Mouse (Mus musculus) left cerebral cortex, adult 11 months (tissue): ENCODE data around the gene Tmem88.

Experiments
- DNase-seq: peaks from one replicate; pipeline ENCODE4 v3.0.0; 2022; ENCODE audit warnings: low spot score

Gene Tmem88

DNA sequence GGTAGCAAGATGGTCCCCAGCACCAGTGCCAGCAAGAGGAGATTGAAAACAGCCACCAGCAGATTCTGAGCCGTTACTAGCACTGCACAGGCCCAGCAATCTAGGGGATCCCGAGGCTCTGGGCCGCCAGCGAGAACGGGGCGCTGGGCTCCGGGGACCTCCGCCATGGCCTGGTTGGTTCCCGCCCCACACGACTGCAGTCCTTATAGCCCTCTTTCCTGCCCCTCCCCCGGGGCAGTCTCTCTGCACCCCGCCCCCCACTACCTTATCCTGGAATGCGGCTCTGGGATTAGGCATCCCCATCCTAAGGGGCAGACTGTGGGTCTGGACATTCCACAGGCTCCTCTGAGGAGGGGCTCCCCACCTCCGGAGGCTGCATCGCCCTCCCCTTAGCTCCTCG is at the start of gene Tmem88:
TSS of gene Tmem88 (minus strand) at position 176 of the 400 bp plus-strand sequence.
- DNase-seq, result no peak

DNA sequence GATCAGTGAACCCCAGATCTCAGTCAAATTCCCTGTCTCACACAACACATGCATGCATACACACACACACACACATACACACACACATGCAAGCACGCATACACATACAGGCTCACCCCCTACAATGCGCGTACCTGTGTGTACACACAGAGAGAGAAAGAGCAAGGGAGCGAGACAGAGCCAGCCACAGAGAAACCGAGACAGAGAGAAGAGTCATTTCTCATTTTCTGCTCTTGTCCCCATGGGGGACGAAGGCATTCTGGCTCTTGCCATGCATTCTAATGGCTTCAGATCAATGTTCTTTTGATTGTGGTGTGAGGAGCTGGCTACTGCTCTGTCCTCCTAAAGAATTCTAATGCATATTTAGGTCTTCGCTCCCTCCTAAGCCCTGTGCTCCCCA is 49.3 kb upstream of the Tmem88 start:
- DNase-seq, result no peak

DNA sequence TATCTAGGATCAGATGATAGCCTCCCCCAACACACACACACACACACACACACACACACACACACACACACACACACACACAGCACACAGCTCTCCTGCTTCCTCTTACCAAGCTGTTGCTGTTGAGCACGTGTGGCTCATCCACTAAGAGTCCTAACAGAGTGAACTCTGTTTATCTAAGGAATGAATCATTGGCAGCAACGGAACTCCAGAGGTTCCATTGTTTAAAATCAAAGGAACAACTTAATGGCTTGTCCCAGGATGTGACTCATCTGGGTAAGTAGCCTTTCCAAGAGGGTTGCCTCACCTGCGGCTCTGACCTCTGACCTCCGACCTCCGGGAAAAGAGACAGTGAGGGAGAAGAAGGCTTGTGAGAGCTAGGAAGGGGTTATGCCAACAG is 45.3 kb upstream of the Tmem88 start:
- no peak for DNase-seq

DNA sequence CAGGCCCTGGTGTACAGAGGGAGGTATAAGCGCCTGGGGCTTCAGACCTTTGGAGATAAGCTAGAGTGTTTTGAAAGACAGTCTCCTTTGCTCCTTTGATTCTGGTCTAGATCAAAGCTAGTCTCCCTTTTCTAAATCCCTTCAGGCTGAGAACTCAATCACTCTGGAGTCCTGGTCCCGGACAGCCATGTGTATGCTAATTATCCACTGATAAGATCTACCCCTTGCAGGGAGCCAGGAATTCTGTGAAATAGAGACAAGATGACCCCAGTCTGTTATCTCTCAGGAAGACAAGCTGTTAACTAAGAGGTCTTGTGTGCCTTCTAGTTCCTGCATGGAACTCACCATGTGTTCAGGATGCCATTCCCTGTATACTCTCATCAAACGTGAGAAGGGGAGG is 39.3 kb upstream of the Tmem88 start:
- no peak for DNase-seq

DNA sequence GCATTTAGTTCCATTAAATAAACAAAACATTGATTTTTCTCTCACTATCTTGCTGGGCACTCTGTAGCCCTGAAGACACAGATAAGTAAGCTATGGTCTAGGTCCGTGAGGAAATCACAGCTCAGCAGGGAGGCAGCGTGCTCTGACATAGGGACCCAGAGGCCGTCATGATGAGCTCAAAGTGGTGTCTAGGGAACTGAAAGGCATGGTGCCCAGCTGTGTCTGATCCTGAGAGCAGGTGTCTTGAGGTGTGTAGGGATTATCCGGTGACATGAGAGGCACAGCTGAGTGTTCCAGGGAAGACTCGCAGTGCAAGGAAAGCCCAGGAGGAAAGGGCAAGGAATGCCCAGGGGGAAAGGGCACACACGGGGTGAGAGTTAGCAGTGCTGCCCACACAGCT is 35.2 kb upstream of the Tmem88 start:
- no peak for DNase-seq

DNA sequence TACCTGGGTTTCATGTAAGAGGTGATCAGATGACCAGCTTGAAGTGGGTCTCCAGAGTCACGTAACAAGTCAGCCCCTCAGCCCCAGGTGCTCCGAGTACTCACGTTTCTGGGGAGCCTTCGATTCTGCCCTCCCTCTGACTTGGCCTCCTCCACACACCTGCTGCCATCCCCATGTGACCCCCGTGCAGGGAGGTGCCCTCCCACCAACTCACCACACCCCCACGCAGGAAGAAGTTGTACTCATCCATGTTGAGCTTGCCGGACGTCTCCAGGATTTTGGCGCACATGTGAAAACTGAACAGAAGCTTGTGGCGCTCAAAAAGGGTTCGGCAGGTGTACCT is 34.6 kb upstream of the Tmem88 start:
- no peak for DNase-seq

DNA sequence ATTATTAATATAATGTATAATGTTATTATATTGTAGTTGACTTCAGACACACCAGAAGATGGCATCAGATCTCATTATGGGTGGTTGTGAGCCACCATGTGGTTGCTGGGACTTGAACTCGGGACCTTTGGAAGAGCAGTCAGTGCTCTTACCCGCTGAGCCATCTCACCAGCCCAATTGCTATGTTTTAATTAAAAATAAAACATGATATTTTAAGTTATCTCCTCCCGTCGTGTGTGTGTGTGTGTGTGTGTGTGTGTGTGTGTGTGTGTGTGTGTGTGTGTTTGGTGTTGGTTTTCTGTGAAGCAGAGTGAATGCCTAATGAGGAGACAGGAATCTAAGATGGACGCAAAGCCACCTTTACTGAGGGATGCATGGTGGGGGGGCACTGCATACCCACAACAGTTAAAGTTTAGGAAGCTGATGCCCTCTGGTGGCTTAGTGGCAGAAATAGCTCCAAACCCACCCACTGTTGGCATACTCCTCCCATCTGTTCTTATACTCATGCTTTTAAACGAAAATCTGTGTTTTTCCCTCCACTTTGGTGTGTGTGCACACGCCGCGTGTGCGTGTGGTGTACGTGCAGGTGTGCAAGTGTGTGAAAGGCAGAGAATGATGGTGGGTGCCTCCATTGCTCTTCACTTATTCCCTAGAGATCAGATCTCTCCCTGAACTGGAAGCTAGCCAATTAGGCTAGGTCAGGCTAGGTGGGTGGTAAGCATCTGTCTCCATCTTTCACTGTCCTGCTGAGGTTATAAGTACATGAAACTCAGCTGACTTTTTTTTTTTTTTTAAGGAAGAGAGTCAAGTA is 34.0 kb upstream of the Tmem88 start:
- DNase-seq, result no peak

DNA sequence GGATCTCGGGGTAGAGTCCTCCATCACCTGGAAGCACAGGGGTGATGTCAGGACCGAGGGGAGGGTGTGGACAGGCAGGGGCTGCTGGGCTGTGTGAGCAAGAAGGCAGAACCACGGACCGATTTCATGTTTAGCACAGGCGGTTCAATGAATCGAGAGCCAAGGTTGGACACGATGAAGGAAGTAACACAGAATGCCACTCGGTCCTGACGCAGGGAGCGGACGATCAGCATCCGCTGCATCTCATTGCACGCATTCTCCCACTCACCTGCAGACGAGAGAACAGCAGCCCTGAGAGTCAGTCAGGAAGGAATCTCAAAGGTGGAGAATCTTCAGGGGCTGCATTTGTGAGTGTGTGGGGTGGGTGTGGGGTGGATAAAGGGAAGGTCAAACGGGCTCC is 32.6 kb upstream of the Tmem88 start:
- no peak for DNase-seq

DNA sequence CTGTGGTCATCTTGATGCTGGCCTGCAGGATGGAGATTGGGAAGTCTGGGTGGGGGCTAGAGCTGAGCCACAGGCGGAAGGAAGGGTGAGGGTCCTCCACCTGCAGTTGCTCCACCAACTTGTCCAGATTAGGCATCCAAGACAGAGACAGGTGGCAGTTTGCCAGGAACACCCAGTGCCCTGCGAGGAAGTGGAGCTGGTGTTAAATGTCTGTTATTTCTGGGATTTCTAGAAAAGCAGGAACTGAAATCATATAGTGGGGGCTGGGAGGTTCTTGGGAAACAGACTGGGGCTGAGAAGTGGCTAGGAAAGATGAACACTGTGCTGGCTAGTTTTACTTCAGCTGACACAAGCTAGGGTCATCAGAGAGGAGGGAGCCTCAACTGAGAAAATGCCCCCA is 31.3 kb upstream of the Tmem88 start:
- DNase-seq, result no peak

DNA sequence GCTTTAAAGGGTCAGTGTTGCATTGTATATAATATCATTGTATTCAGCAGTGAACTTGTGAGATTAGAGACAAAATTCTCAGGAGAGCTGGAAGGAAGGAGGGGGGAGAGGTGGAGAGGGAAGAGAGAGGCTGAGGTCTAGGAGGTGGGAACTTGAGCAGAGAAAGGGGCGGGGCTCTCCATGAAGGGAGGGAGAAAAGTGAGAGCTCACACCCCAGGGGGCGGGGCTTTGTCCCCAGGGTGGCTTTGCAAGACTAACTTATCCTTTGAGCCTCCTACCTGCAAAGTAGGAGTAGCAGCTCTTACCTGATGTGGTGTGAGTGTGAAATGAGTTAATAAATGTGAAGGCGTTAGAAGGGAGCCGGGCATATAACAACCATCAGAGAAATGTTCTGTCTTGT is 30.7 kb upstream of the Tmem88 start:
- no peak for DNase-seq

DNA sequence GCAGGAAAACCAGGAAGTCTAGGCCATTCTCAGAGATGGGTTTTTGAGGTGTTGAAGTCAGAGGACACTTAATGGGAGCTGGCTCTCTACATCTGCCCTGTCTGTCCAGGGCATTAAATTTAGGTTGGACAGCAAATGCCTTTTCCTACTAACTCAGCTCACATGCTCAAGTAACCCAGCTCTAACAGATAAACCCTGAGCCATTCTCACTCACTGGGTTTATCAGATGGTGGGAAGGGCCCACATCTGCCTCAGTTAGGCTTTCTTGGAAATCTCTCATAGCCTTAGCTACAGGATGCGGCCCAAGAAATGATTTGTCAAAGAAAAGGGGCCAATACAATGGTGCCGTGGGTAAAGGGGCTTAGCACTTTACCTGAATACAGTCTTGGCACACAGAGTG is 28.2 kb upstream of the Tmem88 start:
- no peak for DNase-seq

DNA sequence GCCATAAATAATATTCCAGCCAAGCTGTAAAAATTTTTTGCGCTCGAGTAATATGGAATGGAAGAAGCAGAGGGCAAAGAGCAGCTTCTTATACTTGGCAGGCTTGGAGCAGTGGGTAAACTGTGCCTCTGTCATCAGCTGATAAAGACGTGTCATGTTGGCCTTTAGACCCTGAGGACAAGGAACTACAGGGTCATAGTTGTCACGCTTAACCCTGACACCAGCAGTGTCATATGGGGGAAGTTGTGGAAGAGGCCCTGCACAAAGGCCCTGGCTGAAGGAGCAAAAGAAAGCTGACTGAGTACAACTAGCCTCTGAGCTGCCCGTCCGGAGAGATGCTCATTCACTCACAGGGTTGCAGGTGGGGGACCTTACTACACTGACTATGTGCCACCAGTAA is 25.9 kb upstream of the Tmem88 start:
- no peak for DNase-seq

DNA sequence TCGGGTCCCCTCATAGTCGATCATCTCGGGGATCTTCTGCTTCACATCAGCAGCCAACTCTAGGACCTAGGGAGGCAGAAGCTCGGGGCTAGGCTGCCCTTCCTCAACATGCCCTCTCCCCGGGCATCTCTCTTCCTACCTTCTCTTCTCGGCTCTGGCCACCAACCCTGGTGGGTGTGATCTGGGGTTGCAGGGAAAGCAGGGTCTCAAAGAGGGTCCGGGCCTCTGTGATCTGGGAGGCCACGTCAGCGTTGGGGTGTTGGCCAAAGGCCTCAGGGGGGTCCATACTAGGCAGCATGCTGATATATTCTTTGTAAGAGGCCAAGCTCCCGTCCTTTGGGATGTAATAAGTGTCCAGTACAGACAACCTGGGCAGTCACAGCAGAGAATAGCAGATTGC is 24.8 kb upstream of the Tmem88 start:
- no peak for DNase-seq

DNA sequence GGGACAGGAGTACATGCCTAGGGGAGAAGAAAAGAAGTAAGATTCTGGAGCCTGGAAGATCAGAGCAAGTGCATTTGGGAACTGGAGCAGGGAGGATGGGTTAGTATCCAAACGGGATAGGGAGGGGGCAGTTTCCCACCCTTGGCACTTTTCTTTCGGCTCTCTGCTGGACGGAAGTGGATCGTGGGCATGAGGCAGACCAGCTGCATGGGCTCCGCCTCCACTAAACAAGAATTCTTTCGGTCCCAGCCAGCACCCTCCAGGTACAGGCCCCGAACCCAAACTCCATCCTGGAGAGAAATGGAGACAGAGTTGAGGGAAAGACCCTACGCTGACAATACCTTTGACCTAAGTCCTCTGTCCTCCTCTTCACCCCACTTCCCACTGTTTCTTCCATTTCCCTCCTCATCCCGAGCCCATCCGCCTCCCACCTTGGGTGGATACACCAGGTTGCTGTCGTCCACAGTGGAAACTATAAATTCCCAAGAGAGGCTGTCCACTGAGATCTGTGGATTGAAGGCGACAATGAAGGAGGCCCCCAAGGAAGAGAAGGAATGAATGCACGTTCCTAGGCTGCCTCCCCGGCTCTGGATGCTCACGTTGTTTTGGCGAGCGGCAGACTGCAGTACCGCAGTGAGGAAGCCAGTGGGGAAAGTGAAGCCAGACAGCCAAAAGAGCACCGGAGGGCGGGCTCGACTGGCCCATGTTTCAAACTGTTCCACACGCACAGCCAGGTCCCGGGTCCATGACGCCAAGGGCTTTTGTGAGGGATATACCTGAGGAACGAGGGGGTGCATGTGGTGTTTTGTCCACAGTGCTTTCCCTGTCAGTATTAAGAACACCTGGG is 23.3 kb upstream of the Tmem88 start:
- no peak for DNase-seq

DNA sequence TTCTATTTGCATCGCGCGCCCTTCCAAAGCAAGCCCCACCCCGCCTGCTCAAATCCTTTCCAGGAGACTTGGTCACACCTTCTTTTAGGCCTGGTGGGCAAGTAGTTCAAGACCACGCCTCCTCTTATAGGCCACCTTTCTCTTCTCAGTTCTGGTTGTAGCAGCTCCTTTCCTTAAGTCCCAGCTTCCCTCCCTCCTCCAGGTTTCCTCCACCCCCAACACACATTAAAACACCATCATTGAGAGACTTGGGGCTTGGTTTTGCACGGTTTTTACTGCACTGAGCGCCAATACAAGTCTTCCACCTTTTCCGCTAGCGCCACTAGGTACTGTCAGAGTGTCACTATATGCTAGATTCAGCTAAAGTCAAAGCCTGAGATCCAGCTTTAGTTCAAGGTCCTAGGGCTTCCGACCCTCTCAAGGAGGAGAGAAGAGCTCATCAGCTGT is 22.5 kb upstream of the Tmem88 start:
- no peak for DNase-seq

DNA sequence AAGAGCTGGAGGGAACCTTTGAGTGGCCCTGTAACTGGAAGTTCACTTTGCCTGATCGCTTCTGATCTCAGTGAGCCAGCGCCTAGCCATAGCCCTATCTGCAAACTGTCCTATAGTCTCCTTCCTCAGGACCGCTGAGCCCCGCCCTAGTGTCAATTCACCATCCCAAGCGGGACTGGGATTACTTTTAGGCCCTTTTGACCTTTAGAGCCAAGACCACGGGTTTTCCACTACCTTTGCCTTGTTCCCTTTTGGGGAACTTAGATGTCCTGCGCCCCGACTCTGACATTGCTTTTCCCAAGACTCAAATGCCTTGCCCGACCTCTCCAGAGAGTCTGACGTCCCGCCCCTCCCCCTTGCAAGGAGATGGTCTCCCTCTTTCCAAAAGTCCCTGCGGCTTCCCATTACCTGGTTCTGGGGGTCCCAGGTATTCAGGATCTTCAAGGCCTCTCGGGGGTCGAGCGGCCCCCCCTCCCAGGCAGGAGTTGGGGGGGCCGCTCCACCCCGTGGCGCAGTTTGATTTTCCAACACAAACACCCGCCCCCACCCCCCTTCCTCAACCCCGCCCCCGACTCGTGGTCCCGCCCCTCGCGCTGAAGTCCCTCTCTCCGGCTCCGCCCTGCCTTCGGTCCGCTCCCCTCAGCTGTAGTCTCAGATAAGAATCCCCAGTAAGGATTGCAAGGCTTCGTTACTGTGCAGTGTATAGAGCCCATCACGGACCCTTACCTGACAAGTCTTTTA is 21.9 kb upstream of the Tmem88 start:
- no peak for DNase-seq

DNA sequence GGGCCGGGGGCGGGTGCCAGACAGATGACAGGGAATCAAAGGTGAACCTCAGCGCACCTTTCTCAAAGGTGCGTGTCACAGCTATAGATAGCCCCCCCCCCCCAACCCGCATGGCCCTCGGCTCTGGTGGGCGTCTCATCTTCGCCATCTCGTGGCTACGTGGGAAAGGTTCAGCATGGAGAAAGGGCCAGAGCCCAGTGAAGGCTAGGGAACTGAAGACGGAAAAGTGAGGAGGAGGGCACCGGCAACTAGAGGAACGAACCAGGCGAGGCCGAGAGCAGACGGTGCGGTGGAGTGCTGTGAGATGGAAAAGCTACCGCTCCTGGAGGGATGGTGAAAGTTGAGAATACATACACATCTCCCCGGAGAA is 21.4 kb upstream of the Tmem88 start:
- DNase-seq, result no peak

DNA sequence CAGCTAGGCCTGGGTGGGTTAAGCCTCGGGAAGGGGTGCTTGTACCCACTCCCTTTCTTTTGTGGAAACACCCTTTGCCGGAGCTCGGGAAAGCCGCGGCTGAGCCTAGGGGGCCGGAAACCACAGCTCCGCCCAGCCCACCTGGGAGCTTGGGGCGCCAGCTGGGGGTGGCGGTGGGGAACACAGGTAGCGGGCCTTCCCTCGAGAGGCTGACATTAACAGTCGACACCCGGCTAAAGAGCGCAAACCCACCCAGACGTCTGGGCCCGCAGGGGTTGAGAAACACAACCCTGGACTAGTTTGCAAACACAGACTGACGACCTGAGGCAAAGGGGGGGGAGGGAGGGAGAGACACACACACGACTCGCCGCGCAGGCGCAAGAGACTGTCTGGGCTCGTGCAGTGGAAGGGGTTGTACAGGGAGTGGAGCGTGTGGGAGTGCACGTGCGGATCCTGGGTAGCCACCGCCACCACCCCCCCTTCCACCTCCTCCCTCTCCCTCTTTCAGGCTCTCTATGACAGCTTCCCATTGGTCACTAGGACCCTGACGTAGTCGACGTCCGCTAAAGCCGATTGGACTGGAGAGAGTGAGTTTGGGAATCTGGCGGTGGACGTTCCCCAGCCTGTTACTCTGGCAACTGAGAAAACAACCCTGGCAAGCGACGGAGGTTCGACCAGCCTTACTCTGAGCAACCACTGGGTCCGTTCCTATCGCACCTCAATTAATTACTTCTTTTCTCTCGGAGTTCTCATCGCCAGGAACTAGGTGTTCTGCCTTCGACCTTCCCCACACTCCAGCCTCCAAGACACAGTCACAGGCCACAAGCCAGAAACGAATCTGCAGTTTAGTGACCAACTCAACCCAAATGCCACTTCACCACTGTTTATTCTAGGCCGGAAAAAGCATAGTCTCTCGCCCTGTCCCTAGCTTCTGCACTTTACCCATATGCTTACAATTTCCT is 20.7 kb upstream of the Tmem88 start:
- peak; percentile 88 for DNase-seq

DNA sequence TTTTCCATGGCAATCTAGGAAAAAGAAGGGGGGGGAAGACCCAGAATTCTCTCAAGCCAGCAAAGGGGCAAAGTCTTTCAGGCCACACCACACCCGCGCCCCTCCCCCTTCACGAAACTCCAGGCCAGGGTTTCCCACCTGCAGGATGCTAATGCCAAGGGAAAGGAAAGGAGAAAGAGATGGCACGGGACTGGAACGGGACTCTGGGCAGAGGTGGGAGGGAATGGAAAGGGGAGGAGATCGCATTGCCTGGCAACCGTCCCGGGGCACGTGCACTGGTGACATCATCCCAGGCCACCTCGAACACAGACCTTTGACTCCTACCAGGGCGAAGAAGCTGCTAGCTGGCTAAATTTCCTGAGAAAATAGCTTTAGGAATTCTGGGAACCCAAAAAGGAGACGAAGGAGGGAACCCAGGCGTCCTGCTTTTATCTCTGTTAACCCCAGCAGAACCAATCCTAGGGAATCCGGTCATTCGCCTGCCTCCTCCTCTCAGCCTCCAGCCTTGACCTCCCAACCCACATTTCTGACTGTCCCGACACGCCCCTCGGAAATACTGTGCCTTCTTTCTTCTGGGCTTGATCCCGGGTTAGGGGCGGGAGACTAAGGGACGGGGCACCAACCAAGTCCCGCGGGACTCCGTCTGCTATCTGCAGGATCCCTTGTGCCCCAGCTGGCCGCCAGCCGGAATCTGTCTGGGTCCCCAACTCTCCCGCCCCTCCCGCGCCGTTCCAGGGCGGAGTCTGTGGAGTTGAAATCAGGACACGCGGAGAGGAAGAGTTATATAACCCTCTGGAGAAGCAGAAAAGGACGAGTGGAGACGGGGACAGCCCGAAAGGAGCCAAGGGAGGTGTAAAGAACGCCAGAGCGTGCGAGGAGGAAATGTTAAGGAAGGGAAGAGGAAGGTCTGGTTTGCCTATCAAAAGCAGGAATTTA is 19.7 kb upstream of the Tmem88 start:
- DNase-seq, result peak; percentile 89

DNA sequence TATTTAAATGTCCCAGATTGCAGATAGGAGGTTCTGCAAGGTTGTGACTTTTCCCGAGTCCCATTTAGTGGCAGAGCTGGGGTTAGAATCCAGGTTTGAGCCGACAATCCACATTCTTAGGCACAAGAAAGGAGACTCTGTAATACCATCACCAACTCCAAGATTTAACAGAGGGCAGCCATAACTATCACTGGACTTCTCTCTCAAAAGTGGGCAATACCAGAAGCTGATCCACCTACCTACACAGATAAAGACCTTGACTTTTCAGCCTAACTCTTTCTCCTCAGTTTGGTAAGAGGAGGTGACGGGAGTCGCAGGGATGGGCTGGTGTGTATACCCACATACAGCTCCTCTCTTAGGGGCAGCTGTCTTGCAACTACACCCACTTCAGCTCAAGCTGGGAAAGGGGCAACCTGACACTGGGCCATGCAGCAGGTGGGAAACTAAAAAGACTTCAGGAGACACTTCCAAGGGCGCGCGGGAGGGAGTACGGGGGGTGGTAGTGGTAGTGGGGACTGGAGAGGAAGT is 19.0 kb upstream of the Tmem88 start:
- DNase-seq, result no peak
